Mouse (Mus musculus) macrophage (primary cell): ENCODE results near the gene Bhlhb9. TPM values are rescaled to one million over a fixed set of nuclear protein-coding genes. Genes with fewer than 3 reads are reported as not detected.
"Not testable (repeated sequence)": the region's sequence is repeated elsewhere in the genome, so short reads cannot be mapped to it uniquely, and the experiment has no call there.

Experiments used
- H3K27ac ChIP-seq: fragments of 350-480 bp; formaldehyde crosslinking; 2 replicates; pipeline ENCODE4 v1.9.0; 2021
- H3K36me3 ChIP-seq: fragments of 350-480 bp; formaldehyde crosslinking; 2 replicates; pipeline ENCODE4 v1.9.0; 2021; ENCODE audit errors: inconsistent target
- H3K4me3 ChIP-seq: fragments of 350-480 bp; formaldehyde crosslinking; 2 replicates; pipeline ENCODE4 v1.9.0; 2021; ENCODE audit errors: inconsistent target
- H3K79me2 ChIP-seq: fragments of 350-480 bp; formaldehyde crosslinking; 2 replicates; pipeline ENCODE4 v1.9.0; 2021; ENCODE audit errors: inconsistent target
- WGBS: methylation state at CpG from one replicate; pipeline ENCODE4 v1.1.7; 2026; ENCODE audit warnings: inconsistent platforms; ENCODE audit not compliant: missing documents; 5-methylcytosine and 5-hydroxymethylcytosine counted together
- polyA plus RNA-seq: library from polyadenylated mRNA; stranded (reverse); fragments of 250-400 nt; gene quantifications from 3 replicates; pipeline ENCODE4 v1.2.4, GENCODE M21; 2018; ENCODE audit warnings: inconsistent platforms
- total RNA-seq, 78 experiments: library from RNA; depleted of rRNA; stranded (reverse); fragments of 250-400 nt; gene quantifications; 1 replicate in 9 of 78; 2 replicates in 24 of 78; 3 replicates in 43 of 78; 4 replicates in 2 of 78; pipeline ENCODE4 v1.2.4; 2018; ENCODE audit warnings: inconsistent platforms in 56 of 78

Gene Bhlhb9
- 1 to 10 TPM in 3 of 26 experiments, under 1 TPM in 10, not detected in 13; 0.16 to 2.1 (median 0.45) TPM for total RNA-seq (2018; cell fraction: chromatin; rRNA removed)
- 1 to 10 TPM in 11 of 26 experiments, under 1 TPM in 15; 0.20 to 1.7 (median 0.70) TPM for total RNA-seq (2018; cell fraction: cytosol; rRNA removed)
- total RNA-seq (2018; cell fraction: nucleus; rRNA removed): 1 to 10 TPM in 6 of 26 experiments, under 1 TPM in 15, not detected in 5; 0.21 to 2.3 (median 0.56) TPM
- polyA plus RNA-seq: 0.52 to 2.9 TPM (median 1.8 TPM) in 3 replicates

- H3K27ac ChIP-seq, H3K79me2 ChIP-seq, H3K36me3 ChIP-seq, H3K4me3 ChIP-seq: not testable (repeated sequence)
- WGBS: 0% methylated on average over 1 of the region's 5 CpGs
These were observed at the start of gene Bhlhb9 for GRCm38 (mm10) chrX:135797212-135797644. Bhlhb9 (plus strand) TSS chrX:135797594.

GRCm38 (mm10) chrX:135752832-135753231, 44.6 kb upstream of the Bhlhb9 start:
- Histone ChIP-seq H3K79me2 (no peaks in the 10 kb centered on the region), H3K36me3 (no peaks in the 10 kb centered on the region), H3K4me3 (no peak overlapping the region), H3K27ac (no peak overlapping the region)
- 0% methylated on average over 2 of the region's 2 CpGs for whole genome bisulfite sequencing

GRCm38 (mm10) chrX:135761707-135762106, 35.7 kb upstream of the Bhlhb9 start:
- H3K36me3 ChIP-seq: no peaks in the 10 kb centered on the region

GRCm38 (mm10) chrX:135768043-135768548, 29.3 kb upstream of the Bhlhb9 start:
- no peak overlapping the region for H3K4me3 ChIP-seq
- no peak overlapping the region for H3K27ac ChIP-seq
- H3K79me2 ChIP-seq: no peaks in the 10 kb centered on the region
- H3K36me3 ChIP-seq: no peaks in the 10 kb centered on the region
- 68% methylated on average over 3 of the region's 3 CpGs for WGBS

More at GRCm38 (mm10) chrX:135761707-135762106, 35.7 kb upstream of the Bhlhb9 start:
- H3K79me2 ChIP-seq: no peaks in the 10 kb centered on the region
- no peak overlapping the region for H3K4me3 ChIP-seq
- H3K27ac ChIP-seq: no peak overlapping the region

GRCm38 (mm10) chrX:135768565-135768964, 28.8 kb upstream of the Bhlhb9 start:
- 92% methylated on average over 2 of the region's 2 CpGs for WGBS
- H3K36me3 ChIP-seq: no peaks in the 10 kb centered on the region
- H3K27ac ChIP-seq: no peak overlapping the region
- H3K4me3 ChIP-seq: no peak overlapping the region
- H3K79me2 ChIP-seq: no peaks in the 10 kb centered on the region

- Histone ChIP-seq H3K27ac (no peak overlapping the region), H3K4me3 (no peak overlapping the region), H3K36me3 (no peaks in the 10 kb centered on the region), H3K79me2 (no peaks in the 10 kb centered on the region)
These were observed 5.9 kb upstream of the Bhlhb9 start for GRCm38 (mm10) chrX:135791536-135791935.

- H3K79me2 ChIP-seq: no peaks in the 10 kb centered on the region
- WGBS: 82% methylated on average over 5 of the region's 6 CpGs
- no peak overlapping the region for H3K4me3 ChIP-seq
- no peak overlapping the region for H3K27ac ChIP-seq
- no peaks in the 10 kb centered on the region for H3K36me3 ChIP-seq
These were observed 5.1 kb upstream of the Bhlhb9 start for GRCm38 (mm10) chrX:135792326-135792725.

- H3K27ac ChIP-seq, H3K36me3 ChIP-seq, H3K4me3 ChIP-seq, H3K79me2 ChIP-seq: not testable (repeated sequence)
- 25% methylated on average over 18 of the region's 27 CpGs for WGBS
These were observed 1.6 kb upstream of the Bhlhb9 start for GRCm38 (mm10) chrX:135795591-135796304.

- H3K27ac ChIP-seq, H3K79me2 ChIP-seq, H3K36me3 ChIP-seq, H3K4me3 ChIP-seq: not testable (repeated sequence)
- WGBS: 27% methylated on average over 20 of the region's 26 CpGs
These were observed 836 bp upstream of the Bhlhb9 start for GRCm38 (mm10) chrX:135796305-135797211.

- 90% methylated on average over 3 of the region's 3 CpGs for WGBS
- no peak overlapping the region for H3K27ac ChIP-seq
- H3K4me3 ChIP-seq: no peak overlapping the region
- H3K79me2 ChIP-seq: no peaks in the 10 kb centered on the region
- H3K36me3 ChIP-seq: no peaks in the 10 kb centered on the region
These were observed 6.8 kb downstream of the Bhlhb9 start for GRCm38 (mm10) chrX:135804149-135804548.

- H3K4me3 ChIP-seq: no peak overlapping the region
- WGBS: 10% methylated on average over 1 of the region's 1 CpGs
These were observed 8.4 kb downstream of the Bhlhb9 start for GRCm38 (mm10) chrX:135805780-135806179.

GRCm38 (mm10) chrX:135835896-135836295, 38.5 kb downstream of the Bhlhb9 start:
- not testable (repeated sequence) for H3K27ac ChIP-seq, H3K4me3 ChIP-seq, H3K36me3 ChIP-seq, H3K79me2 ChIP-seq
- WGBS: 100% methylated on average over 1 of the region's 1 CpGs

More at GRCm38 (mm10) chrX:135805780-135806179, 8.4 kb downstream of the Bhlhb9 start:
- H3K79me2 ChIP-seq: no peaks in the 10 kb centered on the region
- no peak overlapping the region for H3K27ac ChIP-seq
- no peaks in the 10 kb centered on the region for H3K36me3 ChIP-seq

- WGBS: 86% methylated on average over 2 of the region's 2 CpGs
- no peaks in the 10 kb centered on the region for H3K36me3 ChIP-seq
- no peaks in the 10 kb centered on the region for H3K79me2 ChIP-seq
- H3K4me3 ChIP-seq: no peak overlapping the region
- no peak overlapping the region for H3K27ac ChIP-seq
These were observed 40.5 kb downstream of the Bhlhb9 start for GRCm38 (mm10) chrX:135837896-135838295.

GRCm38 (mm10) chrX:135838521-135839360, 41.3 kb downstream of the Bhlhb9 start, which contains the start of gene Gprasp2:
Gprasp2 (plus strand) TSS chrX:135839034.
- not testable (repeated sequence) for H3K4me3 ChIP-seq, H3K27ac ChIP-seq, H3K36me3 ChIP-seq, H3K79me2 ChIP-seq
- 30% methylated on average over 22 of the region's 32 CpGs for WGBS
